Mouse (Mus musculus) G1E (cell line): ENCODE data around the gene Nxt2.

Source experiments
- GATA1 ChIP-seq: IDR thresholded peaks from 2 replicates; pipeline ENCODE4 v1.6.1; 2012; ENCODE audit warnings: borderline replicate concordance, low read length, inconsistent platforms, mixed read lengths
- TAL1 ChIP-seq: conservative IDR thresholded peaks from 2 replicates; pipeline ENCODE4 v1.6.1; 2012; ENCODE audit warnings: low read depth, low read length, inconsistent platforms, mixed read lengths

DNA sequence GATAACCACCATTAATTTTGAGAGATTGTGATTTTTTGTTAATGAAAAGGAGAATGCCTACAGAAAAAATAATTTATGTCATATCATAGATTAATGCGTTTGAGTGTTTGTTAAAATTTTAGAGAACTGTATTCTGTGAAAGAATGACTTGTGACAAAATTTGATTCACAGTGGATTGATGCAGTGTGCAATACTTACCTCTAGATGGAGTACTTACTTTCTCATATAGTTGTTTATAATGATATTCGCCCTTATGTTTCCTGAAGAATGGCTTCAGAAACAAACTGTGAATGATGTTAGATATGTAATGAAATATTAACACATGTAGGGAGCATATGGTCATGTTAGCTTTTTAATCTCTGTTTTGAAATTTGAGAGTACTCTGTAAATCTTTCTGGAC, 10.5 kb downstream of the Nxt2 start:
- TF ChIP-seq GATA1 = no peak
- no peak for TF ChIP-seq TAL1
